Mouse (Mus musculus): ENCODE measurements around the gene Fat3.

DNA sequence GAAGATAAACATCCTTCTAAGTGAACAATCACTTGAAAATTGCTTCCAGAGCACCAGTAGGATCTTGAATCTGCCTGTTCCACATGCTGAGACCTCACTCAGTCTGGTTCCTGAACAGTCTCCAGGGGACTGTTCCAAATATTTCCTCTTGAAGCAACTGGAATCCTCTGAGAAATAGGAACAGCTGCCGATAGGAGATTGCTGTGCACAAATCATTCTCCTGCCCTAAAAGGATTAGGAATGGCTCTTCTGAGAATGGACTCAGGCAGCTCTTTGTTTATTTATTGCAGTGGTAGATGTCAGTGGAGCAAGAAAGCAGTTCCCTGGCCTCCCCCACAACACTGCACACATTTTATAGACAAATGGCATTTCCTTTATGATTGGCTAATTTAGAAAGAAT is 10.9 kb upstream of the Fat3 start:
- TF ChIP-seq POLR2A (IDR thresholded peaks at IDR 0.05; ENCODE audit: low read depth, low read length) (no peak), CTCF (conservative IDR thresholded peaks at IDR 0.05; ENCODE audit: insufficient read depth, insufficient read length, low read depth, low read length) (no peak)

Measured in kidney, adult 2 months (tissue).